Mouse (Mus musculus) liver, postnatal 0 days (tissue): ENCODE results near the gene Kat6b.
A peak's percentile ranks its signal among the peaks of the same experiment; 100 is the strongest.

Experiments used
- CTCF ChIP-seq: sonication (generic); IDR thresholded peaks from 2 replicates; pipeline ENCODE4 v1.5.1; 2016; ENCODE audit warnings: antibody characterized with exemption, low read depth
- EP300 ChIP-seq: IDR thresholded peaks from 2 replicates; pipeline ENCODE4 v1.6.1; 2016; ENCODE audit warnings: antibody characterized with exemption, low read depth, mild to moderate bottlenecking

DNA sequence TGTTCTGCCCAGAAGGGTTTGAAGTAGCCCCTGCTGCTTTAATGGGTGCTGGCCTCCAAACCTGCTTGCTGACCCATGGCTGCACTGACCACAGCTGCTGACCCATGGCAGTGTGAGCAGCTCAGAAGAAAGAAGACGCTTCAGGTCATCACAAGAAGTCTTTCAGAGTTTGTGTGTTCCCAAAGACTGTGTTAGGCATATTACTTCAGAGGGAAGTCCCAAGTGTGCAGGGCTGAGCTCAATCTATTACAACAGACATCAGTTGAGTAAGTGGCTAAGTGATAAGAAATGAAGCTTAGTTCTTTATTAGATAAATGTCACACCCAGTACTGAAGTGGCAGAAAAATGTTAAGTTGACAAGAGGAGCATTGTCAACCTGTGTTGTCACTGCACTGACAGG, 119.4 kb downstream of the Kat6b start:
- peak; percentile 36 for TF ChIP-seq EP300
- no peak for TF ChIP-seq CTCF
